Mouse (Mus musculus) embryonic facial prominence, embryonic 11.5 days (tissue): Measurements from ENCODE around the gene Rnf213. TPM values are rescaled to one million over a fixed set of nuclear protein-coding genes. Genes with fewer than 3 reads are reported as not detected.

ENCODE experiments used
- ATAC-seq: fragments of 200-750 bp; cut with Nextera tagmentation; replicated peaks from 2 replicates; pipeline ENCODE4 v1.8.0; 2017; ENCODE audit warnings: low read depth; ENCODE audit not compliant: insufficient number of reproducible peaks, low FRiP score, low TSS enrichment
- DNase-seq: peaks from one replicate; pipeline ENCODE4 v3.0.0-alpha.2; 2015; ENCODE audit warnings: low spot score
- H3K27ac ChIP-seq: fragments of 300-500 bp; sonication (generic); replicated peaks from 2 replicates; pipeline ENCODE4 v1.5.1; 2014; ENCODE audit warnings: mild to moderate bottlenecking, low read depth, low read length, control low read depth
- H3K27me3 ChIP-seq: fragments of 300-500 bp; sonication (generic); 2 replicates; pipeline ENCODE4 v1.6.1; 2014; ENCODE audit warnings: mild to moderate bottlenecking, low read length, moderate library complexity, mixed read lengths; ENCODE audit not compliant: control insufficient read depth, insufficient read depth
- H3K36me3 ChIP-seq: fragments of 300-500 bp; sonication (generic); replicated peaks from 2 replicates; pipeline ENCODE4 v1.6.1; 2014; ENCODE audit warnings: low read depth, mild to moderate bottlenecking, low read length, moderate library complexity, mixed read lengths; ENCODE audit not compliant: control insufficient read depth, insufficient read depth
- H3K4me1 ChIP-seq: fragments of 300-500 bp; sonication (generic); 2 replicates; pipeline ENCODE4 v1.6.1; 2014; ENCODE audit warnings: low read length, mixed read lengths; ENCODE audit not compliant: control insufficient read depth, insufficient read depth
- H3K4me2 ChIP-seq: fragments of 300-500 bp; sonication (generic); 2 replicates; pipeline ENCODE4 v1.6.1; 2014; ENCODE audit warnings: low read depth, mild to moderate bottlenecking, control low read depth, low read length, moderate library complexity
- H3K4me3 ChIP-seq: fragments of 300-500 bp; sonication (generic); 2 replicates; pipeline ENCODE4 v1.5.1; 2014; ENCODE audit warnings: low read depth, low read length, control low read depth
- H3K9ac ChIP-seq: fragments of 300-500 bp; sonication (generic); replicated peaks from 2 replicates; pipeline ENCODE4 v1.6.1; 2014; ENCODE audit warnings: mild to moderate bottlenecking, control low read depth, low read length
- H3K9me3 ChIP-seq: fragments of 300-500 bp; sonication (generic); replicated peaks from 2 replicates; pipeline ENCODE4 v1.6.1; 2016; ENCODE audit warnings: mild to moderate bottlenecking, low read length, inconsistent platforms, mixed read lengths; ENCODE audit not compliant: control insufficient read depth
- WGBS: fragments of 180-500 bp; shearing (Covaris S2); extraction: QIAGEN DNeasy Blood & Tissue Kit; methylation state at CpG from one replicate; pipeline ENCODE4 v1.1.7; 2014; 5-methylcytosine and 5-hydroxymethylcytosine counted together
- polyA plus RNA-seq: library from polyadenylated mRNA; unstranded; fragments of >200 nt; fragmentation: Nextera tagmentation; extraction: Ambion mirVana; gene quantifications from 2 replicates; pipeline ENCODE4 v1.2.1, GENCODE M21; 2014

The Rnf213 gene
- polyA plus RNA-seq, 1 experiment from 2014 or later = 1.8 TPM

- 29% methylated on average over 7 of the region's 7 CpGs for WGBS
- ATAC-seq (no peak), DNase-seq (no peak)
- peaks cover 59% of the 10 kb centered on the region for H3K27me3 ChIP-seq
- H3K36me3 ChIP-seq = no peaks in the 10 kb centered on the region
- H3K4me3 ChIP-seq = no peak overlapping the region
- no peaks in the 10 kb centered on the region for H3K9me3 ChIP-seq
- H3K9ac ChIP-seq = no peak overlapping the region
- no peak overlapping the region for H3K27ac ChIP-seq
- no peaks in the 10 kb centered on the region; the same call in 1 of the 2 replicates for H3K4me1 ChIP-seq
- H3K4me2 ChIP-seq = no peak overlapping the region
These were observed 1.4 kb upstream of the Rnf213 start for GRCm38 (mm10) chr11:119391386-119392000.

DNA sequence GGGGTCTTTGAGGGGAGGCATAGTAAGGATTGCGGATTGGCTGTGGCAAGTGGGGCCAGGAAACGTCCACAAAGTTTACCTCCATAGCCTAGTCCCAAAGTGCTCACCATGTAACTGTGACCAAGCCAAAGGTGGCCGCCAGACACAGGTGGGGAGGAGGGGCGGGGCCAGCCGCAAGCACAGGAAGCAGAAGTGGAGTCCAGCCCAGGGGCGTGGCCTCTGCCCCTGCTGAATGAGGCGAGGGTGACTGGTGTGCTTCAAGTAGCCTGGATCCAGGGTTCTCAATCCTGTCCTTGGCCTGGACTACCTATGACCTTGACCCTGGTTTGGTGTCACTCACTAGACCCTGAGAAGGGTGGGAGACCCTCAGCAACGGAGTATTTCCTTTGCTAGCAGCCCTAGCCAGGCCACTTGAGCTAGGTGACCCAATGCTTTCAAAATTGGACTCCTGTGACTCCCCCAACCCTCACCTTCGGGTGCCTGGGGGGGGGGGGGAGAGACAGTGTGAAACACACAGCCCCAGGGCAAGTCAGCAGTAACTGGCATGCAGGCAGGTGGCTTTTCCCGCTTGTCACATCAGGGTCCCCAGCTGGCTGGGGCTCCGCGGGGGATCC, 792 bp upstream of the Rnf213 start:
- DNase-seq (no peak), ATAC-seq (no peak)
- Histone ChIP-seq H3K27me3 (peaks cover 63% of the 10 kb centered on the region), H3K4me1 (no peaks in the 10 kb centered on the region; the same call in 1 of the 2 replicates), H3K9me3 (no peaks in the 10 kb centered on the region), H3K36me3 (no peaks in the 10 kb centered on the region), H3K27ac (no peak overlapping the region), H3K4me3 (no peak overlapping the region), H3K9ac (no peak overlapping the region), H3K4me2 (no peak overlapping the region)
- 5% methylated on average over 12 of the region's 12 CpGs for WGBS

GRCm38 (mm10) chr11:119393483-119393804, 544 bp downstream of the Rnf213 start:
- peak overlapping the region; percentile 31 for H3K4me3 ChIP-seq
- no peak for DNase-seq
- no peaks in the 10 kb centered on the region for H3K9me3 ChIP-seq
- no peaks in the 10 kb centered on the region; the same call in 1 of the 2 replicates for H3K4me1 ChIP-seq
- H3K27ac ChIP-seq = no peak overlapping the region
- H3K27me3 ChIP-seq = peaks cover 63% of the 10 kb centered on the region
- peak overlapping the region; percentile 45 for H3K9ac ChIP-seq
- ATAC-seq = no peak
- no peaks in the 10 kb centered on the region for H3K36me3 ChIP-seq
- H3K4me2 ChIP-seq = peak overlapping the region; percentile 64
- 26% methylated on average over 7 of the region's 7 CpGs for WGBS

DNA sequence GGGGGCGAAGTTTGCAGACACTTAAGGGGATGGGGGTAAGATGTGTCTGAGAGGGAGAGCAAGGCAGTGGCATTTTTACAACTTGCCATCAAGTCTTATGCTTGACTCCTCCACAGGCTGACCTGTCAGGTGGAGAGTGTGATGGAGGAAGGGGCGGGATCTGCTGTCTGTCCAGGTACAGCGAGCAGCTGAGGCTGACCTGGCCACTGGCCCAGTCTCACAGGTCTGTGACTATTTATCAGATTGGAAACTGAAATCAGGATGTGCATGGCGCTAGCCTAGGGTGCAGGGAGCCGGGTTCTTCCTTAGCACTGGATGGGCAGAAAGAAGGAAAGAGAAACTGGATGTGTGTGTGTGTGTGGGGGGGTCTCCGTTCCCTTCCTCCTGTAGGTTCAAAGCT, 1.3 kb downstream of the Rnf213 start:
- no peaks in the 10 kb centered on the region; the same call in 1 of the 2 replicates for H3K4me1 ChIP-seq
- WGBS = 51% methylated on average over 6 of the region's 6 CpGs

GRCm38 (mm10) chr11:119395394-119395793, 2.5 kb downstream of the Rnf213 start:
- WGBS = 4% methylated on average over 6 of the region's 7 CpGs
- ATAC-seq = no peak
- no peak overlapping the region for H3K4me3 ChIP-seq
- no peak for DNase-seq
- H3K36me3 ChIP-seq = no peaks in the 10 kb centered on the region
- no peaks in the 10 kb centered on the region; the same call in 1 of the 2 replicates for H3K4me1 ChIP-seq
- H3K27me3 ChIP-seq = peaks cover 50% of the 10 kb centered on the region
- no peak overlapping the region for H3K9ac ChIP-seq
- no peak overlapping the region for H3K4me2 ChIP-seq
- no peak overlapping the region for H3K27ac ChIP-seq
- H3K9me3 ChIP-seq = no peaks in the 10 kb centered on the region

More for the DNA sequence above, 1.3 kb downstream of the Rnf213 start:
- Histone ChIP-seq H3K9me3 (no peaks in the 10 kb centered on the region), H3K4me2 (no peak overlapping the region), H3K9ac (no peak overlapping the region), H3K36me3 (no peaks in the 10 kb centered on the region), H3K27me3 (peaks cover 61% of the 10 kb centered on the region), H3K4me3 (no peak overlapping the region), H3K27ac (no peak overlapping the region)
- no peak for ATAC-seq
- DNase-seq = no peak

- DNase-seq (no peak), ATAC-seq (no peak)
- Histone ChIP-seq H3K36me3 (no peaks in the 10 kb centered on the region), H3K27ac (no peak overlapping the region), H3K9me3 (no peaks in the 10 kb centered on the region), H3K27me3 (peaks cover 45% of the 10 kb centered on the region), H3K4me3 (no peak overlapping the region), H3K9ac (no peak overlapping the region), H3K4me1 (no peaks in the 10 kb centered on the region), H3K4me2 (no peak overlapping the region)
- WGBS = 13% methylated on average over 13 of the region's 13 CpGs
These were observed 3.0 kb downstream of the Rnf213 start for GRCm38 (mm10) chr11:119395931-119396330.

- Histone ChIP-seq H3K4me1 (no peaks in the 10 kb centered on the region), H3K4me3 (no peak overlapping the region), H3K9me3 (no peaks in the 10 kb centered on the region), H3K27ac (no peak overlapping the region), H3K9ac (no peak overlapping the region), H3K36me3 (no peaks in the 10 kb centered on the region), H3K4me2 (no peak overlapping the region), H3K27me3 (peaks cover 41% of the 10 kb centered on the region)
- DNase-seq = no peak
- 45% methylated on average over 7 of the region's 7 CpGs for WGBS
- ATAC-seq = no peak
These were observed 3.6 kb downstream of the Rnf213 start for GRCm38 (mm10) chr11:119396461-119396860.

- Histone ChIP-seq H3K36me3 (no peaks in the 10 kb centered on the region), H3K27ac (no peak overlapping the region), H3K9me3 (no peaks in the 10 kb centered on the region), H3K9ac (no peak overlapping the region), H3K4me1 (no peaks in the 10 kb centered on the region), H3K4me3 (no peak overlapping the region), H3K27me3 (no peaks in the 10 kb centered on the region), H3K4me2 (no peak overlapping the region)
- peak; percentile 45 for DNase-seq
- no peak for ATAC-seq
- 45% methylated on average over 11 of the region's 11 CpGs for WGBS
These were observed 9.7 kb downstream of the Rnf213 start for GRCm38 (mm10) chr11:119402501-119403160.
